Comparison of ENCODE assay signal across 8 mouse cellular contexts in the genomic region with DNA sequence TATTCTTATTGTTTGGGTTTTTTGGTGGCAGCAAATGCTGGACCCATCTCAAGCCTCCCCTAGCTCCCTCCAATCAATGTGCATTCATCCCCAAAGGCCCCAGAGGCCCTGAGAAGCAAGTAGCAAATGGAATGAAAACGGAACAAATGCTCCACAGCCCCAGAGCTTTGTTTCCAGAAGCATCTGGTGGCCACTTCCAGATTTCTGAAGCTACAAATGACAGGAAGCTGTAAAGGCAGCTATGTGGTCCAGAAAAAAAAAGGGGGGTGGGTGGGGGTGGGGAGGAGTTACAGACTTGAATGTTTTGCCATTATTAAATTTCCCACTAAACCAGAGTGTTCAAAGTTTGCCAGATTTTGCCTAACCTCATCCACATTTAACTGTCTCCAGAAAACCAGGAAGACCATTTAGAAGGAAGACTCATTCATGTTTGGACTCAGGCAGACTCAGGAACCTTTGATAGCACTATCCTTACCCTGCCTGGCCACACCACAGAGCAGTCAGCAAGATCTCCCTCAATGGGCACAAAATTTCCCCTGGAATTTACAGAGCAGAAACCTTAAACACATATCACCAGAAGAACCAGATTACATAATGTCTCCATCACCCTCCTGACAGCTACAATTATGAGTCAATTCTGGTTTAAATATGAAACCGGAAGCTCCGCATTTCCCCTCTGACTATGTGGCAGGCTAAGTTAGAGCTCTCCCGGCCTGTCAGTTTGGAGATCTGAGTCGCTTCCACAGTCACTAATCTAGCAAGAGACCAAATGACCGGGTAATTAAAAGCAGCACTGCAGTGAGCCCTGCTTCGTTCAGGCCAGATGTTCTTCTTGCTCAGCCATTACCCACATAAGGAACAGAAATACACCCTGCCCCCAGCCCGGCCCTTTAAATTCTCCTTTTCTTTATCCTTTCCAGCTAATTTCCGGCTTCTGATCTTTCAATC.
DNase-seq lines count a peak whose midpoint lies in the region; ATAC-seq and TF ChIP-seq lines count a peak whose summit lies in the region.

No protein-coding gene starts in this region.

- 20% methylated on average over 9 of the region's 9 CpGs for WGBS in heart, postnatal 0 days
- 6% methylated on average over 9 of the region's 9 CpGs for WGBS in limb, embryonic 10.5 days
- WGBS in midbrain, embryonic 10.5 days = 6% methylated on average over 9 of the region's 9 CpGs

- H3K27ac ChIP-seq in heart, postnatal 0 days (ENCODE audit: low read depth) = peak overlapping the region; percentile 77
- H3K27ac ChIP-seq in limb, embryonic 10.5 days = peak overlapping the region; percentile 98
- H3K27ac ChIP-seq in midbrain, embryonic 10.5 days (replicated peaks) = peak overlapping the region; percentile 76

- peak overlapping the region; percentile 48 for H3K4me2 ChIP-seq in heart, postnatal 0 days (ENCODE audit: low read depth, low read length)

- H3K9ac ChIP-seq in heart, postnatal 0 days (replicated peaks; ENCODE audit: low read depth, low read length) = 0 out of 2 replicates have a peak overlapping the region, but pooled peaks have one; percentile 26

- no peaks in the 10 kb centered on the region for H3K36me3 ChIP-seq in heart, postnatal 0 days (replicated peaks; ENCODE audit: control insufficient read depth, insufficient read depth, low read length)
- no peaks in the 10 kb centered on the region for H3K36me3 ChIP-seq in limb, embryonic 10.5 days
- no peaks in the 10 kb centered on the region for H3K36me3 ChIP-seq in midbrain, embryonic 10.5 days

- H3K4me1 ChIP-seq in heart, postnatal 0 days (ENCODE audit: control insufficient read depth, insufficient read depth) = peaks cover 10% of the 10 kb centered on the region; the same call in 1 of the 2 replicates
- H3K4me1 ChIP-seq in limb, embryonic 10.5 days = peaks cover 67% of the 10 kb centered on the region
- peaks cover 62% of the 10 kb centered on the region for H3K4me1 ChIP-seq in midbrain, embryonic 10.5 days

- peak overlapping the region; percentile 22 for H3K4me3 ChIP-seq in heart, postnatal 0 days (ENCODE audit: low read depth, low read length)
- peak overlapping the region; percentile 37 for H3K4me3 ChIP-seq in limb, embryonic 10.5 days
- peak overlapping the region; percentile 40 for H3K4me3 ChIP-seq in midbrain, embryonic 10.5 days

- no peak for TF ChIP-seq EP300 in heart, postnatal 0 days (IDR thresholded peaks at IDR 0.05; ENCODE audit: low read depth)

- ATAC-seq in heart, postnatal 0 days (ENCODE audit: insufficient read depth, low read depth) = no peak

- DNase-seq in right cerebral cortex, adult 2 months (ENCODE audit: low spot score in 2 of 2) = peak; percentile 40 to 42
- no peak for DNase-seq in right cerebral cortex, postnatal 25 days
- peak; percentile 77 for DNase-seq in embryo, embryonic 9.5 days (ENCODE audit: extremely low spot score)
- DNase-seq in heart, postnatal 0 days (ENCODE audit: low spot score) = peak; percentile 49
- DNase-seq in limb, embryonic 10.5 days (ENCODE audit: low spot score) = peak; percentile 82
- peak; percentile 54 for DNase-seq in midbrain, embryonic 10.5 days (ENCODE audit: low spot score)
- DNase-seq in thymus, postnatal 14 days = peak; percentile 21
- no peak for DNase-seq in cerebellum, adult 8-10 months

- no peak for TF ChIP-seq CTCF in heart, postnatal 0 days (IDR thresholded peaks at IDR 0.05; ENCODE audit: low read depth)

- no peaks in the 10 kb centered on the region for H3K9me3 ChIP-seq in heart, postnatal 0 days (replicated peaks; ENCODE audit: control insufficient read depth, low read length)
- H3K9me3 ChIP-seq in limb, embryonic 10.5 days (replicated peaks) = no peaks in the 10 kb centered on the region
- H3K9me3 ChIP-seq in midbrain, embryonic 10.5 days (replicated peaks) = no peaks in the 10 kb centered on the region

- H3K27me3 ChIP-seq in heart, postnatal 0 days (ENCODE audit: control insufficient read depth, insufficient read depth, low read length) = no peaks in the 10 kb centered on the region
- H3K27me3 ChIP-seq in limb, embryonic 10.5 days (ENCODE audit: low read depth, poor library complexity, severe bottlenecking) = no peaks in the 10 kb centered on the region
- H3K27me3 ChIP-seq in midbrain, embryonic 10.5 days (ENCODE audit: low read depth, poor library complexity, severe bottlenecking) = peaks cover 39% of the 10 kb centered on the region

Comparison
In these comparisons a context has a peak if more than half of its experiments do, and no peak if none do; other contexts are left out.
1. DNase-seq: peak in right cerebral cortex, adult 2 months (2 of 2), embryo, embryonic 9.5 days (single experiment), heart, postnatal 0 days (single experiment), limb, embryonic 10.5 days (single experiment), midbrain, embryonic 10.5 days (single experiment) and thymus, postnatal 14 days (single experiment); none in right cerebral cortex, postnatal 25 days (single experiment) and cerebellum, adult 8-10 months (single experiment).
2. Peak in every context shown above with its lines, with median percentiles within 50 percentile points of each other: H3K27ac ChIP-seq and H3K4me3 ChIP-seq.